Mouse (Mus musculus) erythroblast, embryonic 14.5 days (primary cell): ENCODE data around the gene Ush2a. TPM values are rescaled to one million over a fixed set of nuclear protein-coding genes. Genes with fewer than 3 reads are reported as not detected.

Experiments
- H3K27me3 ChIP-seq: 2 replicates; pipeline ENCODE4 v1.6.1; 2012; ENCODE audit warnings: inconsistent platforms; ENCODE audit not compliant: control insufficient read depth
- H3K36me3 ChIP-seq: 2 replicates; pipeline ENCODE4 v1.6.1; 2012; ENCODE audit warnings: mild to moderate bottlenecking, inconsistent platforms; ENCODE audit not compliant: control insufficient read depth
- H3K4me1 ChIP-seq: 2 replicates; pipeline ENCODE4 v1.6.1; 2012; ENCODE audit warnings: inconsistent platforms; ENCODE audit not compliant: control insufficient read depth
- H3K4me3 ChIP-seq: replicated peaks from 2 replicates; pipeline ENCODE3; 2012; ENCODE audit warnings: moderate library complexity, mild to moderate bottlenecking, inconsistent platforms
- H3K9me3 ChIP-seq: 2 replicates; pipeline ENCODE4 v1.6.1; 2012; ENCODE audit warnings: low read length, inconsistent platforms, mixed read lengths; ENCODE audit not compliant: control insufficient read depth
- GATA1 ChIP-seq: IDR thresholded peaks from 2 replicates; pipeline ENCODE4 v1.6.1; 2012; ENCODE audit warnings: low read length, inconsistent platforms, mixed read lengths
- TAL1 ChIP-seq: IDR thresholded peaks from 3 replicates; pipeline ENCODE4 v1.6.1; 2012; ENCODE audit warnings: low read length, inconsistent platforms, mixed read lengths
- polyA plus RNA-seq: library from polyadenylated mRNA; stranded (reverse); fragments of >175 nt; gene quantifications from 2 replicates; pipeline ENCODE4 v1.2.3, GENCODE M21; 2012

Gene Ush2a
- polyA plus RNA-seq, 1 experiment: not detected

- H3K27me3 ChIP-seq: no peaks in the 10 kb centered on the region
- no peak for TF ChIP-seq GATA1
- TF ChIP-seq TAL1: no peak
- H3K4me3 ChIP-seq: no peak overlapping the region
- no peaks in the 10 kb centered on the region for H3K36me3 ChIP-seq
- no peaks in the 10 kb centered on the region for H3K4me1 ChIP-seq
- no peaks in the 10 kb centered on the region for H3K9me3 ChIP-seq
Measured at GRCm38 (mm10) chr1:188660882-188661281, 399.1 kb downstream of the Ush2a start.

GRCm38 (mm10) chr1:188667460-188667859, 405.6 kb downstream of the Ush2a start:
- no peaks in the 10 kb centered on the region for H3K4me1 ChIP-seq
- H3K9me3 ChIP-seq: no peaks in the 10 kb centered on the region

GRCm38 (mm10) chr1:188668513-188668912, 406.7 kb downstream of the Ush2a start:
- no peak for TF ChIP-seq GATA1
- TF ChIP-seq TAL1: no peak
- Histone ChIP-seq H3K36me3 (no peaks in the 10 kb centered on the region), H3K27me3 (no peaks in the 10 kb centered on the region), H3K9me3 (no peaks in the 10 kb centered on the region), H3K4me1 (no peaks in the 10 kb centered on the region), H3K4me3 (no peak overlapping the region)

More at GRCm38 (mm10) chr1:188667460-188667859, 405.6 kb downstream of the Ush2a start:
- Histone ChIP-seq H3K27me3 (no peaks in the 10 kb centered on the region), H3K36me3 (no peaks in the 10 kb centered on the region), H3K4me3 (no peak overlapping the region)
- no peak for TF ChIP-seq TAL1
- TF ChIP-seq GATA1: no peak

GRCm38 (mm10) chr1:188672871-188673270, 411.0 kb downstream of the Ush2a start:
- Histone ChIP-seq H3K36me3 (no peaks in the 10 kb centered on the region), H3K4me1 (no peaks in the 10 kb centered on the region), H3K27me3 (no peaks in the 10 kb centered on the region), H3K9me3 (no peaks in the 10 kb centered on the region), H3K4me3 (no peak overlapping the region)
- TF ChIP-seq TAL1: no peak
- no peak for TF ChIP-seq GATA1

DNA sequence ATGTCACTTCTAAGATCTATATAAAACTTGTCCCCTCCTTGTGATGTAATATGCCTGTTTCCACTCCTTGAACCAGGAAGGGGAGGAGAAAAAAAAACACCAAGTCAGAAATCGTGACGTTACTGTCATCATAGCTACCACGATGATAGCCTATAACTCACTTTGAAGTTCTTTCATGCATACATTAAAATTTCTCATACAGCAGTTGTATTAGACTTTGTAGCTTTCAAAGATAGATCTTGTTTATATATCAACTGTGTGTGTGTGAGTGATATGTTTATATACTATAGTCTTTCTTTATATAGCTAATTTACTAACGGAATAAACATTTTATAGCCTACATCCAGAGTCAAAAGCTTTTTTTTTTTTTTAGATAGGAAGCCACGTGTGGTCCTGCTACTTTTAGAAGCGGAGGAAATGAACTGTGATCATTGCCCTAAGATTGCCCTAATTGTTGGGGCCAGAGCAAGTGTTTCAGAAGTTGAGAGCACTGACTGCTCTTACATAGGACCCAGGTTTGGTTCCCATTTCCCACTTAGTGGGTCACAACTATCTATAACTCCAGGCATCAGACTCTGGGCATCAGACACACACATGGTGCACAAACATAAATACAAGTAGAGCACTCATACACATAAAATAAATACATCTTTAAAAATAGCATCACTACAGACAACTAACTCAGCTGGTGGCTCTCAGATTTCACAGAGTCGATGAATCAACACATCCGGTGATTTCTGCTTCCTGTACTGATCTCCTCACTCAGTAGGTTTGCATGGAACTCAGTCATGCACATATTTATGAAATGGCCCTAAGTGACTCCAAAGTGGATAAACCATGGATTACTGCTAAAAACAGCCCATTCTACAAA, 413.1 kb downstream of the Ush2a start:
- TF ChIP-seq TAL1 (no peak), GATA1 (no peak)
- no peaks in the 10 kb centered on the region for H3K27me3 ChIP-seq
- no peaks in the 10 kb centered on the region for H3K4me1 ChIP-seq
- no peaks in the 10 kb centered on the region for H3K9me3 ChIP-seq
- H3K36me3 ChIP-seq: no peaks in the 10 kb centered on the region
- H3K4me3 ChIP-seq: no peak overlapping the region

- H3K27me3 ChIP-seq: no peaks in the 10 kb centered on the region
- no peak overlapping the region for H3K4me3 ChIP-seq
- H3K9me3 ChIP-seq: no peaks in the 10 kb centered on the region
- TF ChIP-seq TAL1: no peak
- no peak for TF ChIP-seq GATA1
- no peaks in the 10 kb centered on the region for H3K4me1 ChIP-seq
- H3K36me3 ChIP-seq: no peaks in the 10 kb centered on the region
Measured at GRCm38 (mm10) chr1:188675511-188675863, 413.7 kb downstream of the Ush2a start.

GRCm38 (mm10) chr1:188678189-188678588, 416.4 kb downstream of the Ush2a start:
- Histone ChIP-seq H3K27me3 (no peaks in the 10 kb centered on the region), H3K36me3 (no peaks in the 10 kb centered on the region), H3K4me1 (no peaks in the 10 kb centered on the region), H3K4me3 (no peak overlapping the region), H3K9me3 (no peaks in the 10 kb centered on the region)
- TF ChIP-seq TAL1 (no peak), GATA1 (no peak)

DNA sequence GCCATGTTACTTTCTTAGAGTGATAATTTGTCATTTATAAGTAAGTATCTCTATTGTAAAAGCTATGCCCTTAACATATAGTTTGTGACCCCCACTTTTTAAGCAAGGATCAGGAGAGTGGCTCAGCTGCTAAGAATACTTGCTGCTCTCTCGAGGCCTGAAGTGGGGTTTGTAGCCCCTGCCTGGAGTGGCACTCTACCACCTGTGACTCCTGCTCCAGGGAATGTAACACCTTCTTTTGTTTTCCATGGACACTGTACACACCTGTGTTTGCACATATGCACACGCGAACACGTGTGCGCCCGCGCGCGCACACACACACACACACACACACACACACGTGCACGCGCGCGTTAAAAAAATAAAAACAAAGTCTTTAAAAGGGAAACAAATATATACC, 424.5 kb downstream of the Ush2a start:
- no peaks in the 10 kb centered on the region for H3K4me1 ChIP-seq
- no peaks in the 10 kb centered on the region for H3K36me3 ChIP-seq
- TF ChIP-seq GATA1 (no peak), TAL1 (no peak)
- H3K9me3 ChIP-seq: peaks cover 6% of the 10 kb centered on the region; the same call in 1 of the 2 replicates
- no peak overlapping the region for H3K4me3 ChIP-seq
- H3K27me3 ChIP-seq: no peaks in the 10 kb centered on the region

- H3K9me3 ChIP-seq: peaks cover 13% of the 10 kb centered on the region
- TF ChIP-seq TAL1 (no peak), GATA1 (no peak)
Measured at GRCm38 (mm10) chr1:188696295-188696694, 434.5 kb downstream of the Ush2a start.

More at GRCm38 (mm10) chr1:188696295-188696694, 434.5 kb downstream of the Ush2a start:
- Histone ChIP-seq H3K27me3 (no peaks in the 10 kb centered on the region), H3K4me1 (no peaks in the 10 kb centered on the region), H3K36me3 (no peaks in the 10 kb centered on the region), H3K4me3 (no peak overlapping the region)
